Mouse (Mus musculus) MEL (cell line): ENCODE results near the gene Cntnap1.

Experiments used
- CTCF ChIP-seq, 3 experiments: IDR thresholded peaks in 2 of 3; conservative IDR thresholded peaks in 1 of 3; 2 replicates each; pipeline ENCODE4 v1.5.1; 2011 to 2012; ENCODE audit warnings: low read length in 3 of 3, low read depth in 2 of 3, mild to moderate bottlenecking in 2 of 3, improper control_type of control experiment in 1 of 3, inconsistent platforms in 1 of 3, mixed read lengths in 1 of 3, moderate library complexity in 1 of 3; ENCODE audit not compliant: control insufficient read depth in 1 of 3, insufficient read depth in 1 of 3, poor library complexity in 1 of 3, severe bottlenecking in 1 of 3
- GABPA ChIP-seq: IDR thresholded peaks from 2 replicates; pipeline ENCODE4 v1.6.1; 2012; ENCODE audit warnings: low read depth, mild to moderate bottlenecking, inconsistent platforms, low read length, improper control_type of control experiment, moderate library complexity
- MAFK ChIP-seq: IDR thresholded peaks from 2 replicates; pipeline ENCODE4 v1.6.1; 2011; ENCODE audit warnings: low read depth, mild to moderate bottlenecking, low read length, improper control_type of control experiment, borderline replicate concordance
- NELFE ChIP-seq: IDR thresholded peaks from 2 replicates; pipeline ENCODE4 v1.6.1; 2011; ENCODE audit warnings: low read depth, low read length, improper control_type of control experiment
- NRF1 ChIP-seq: IDR thresholded peaks from 2 replicates; pipeline ENCODE4 v1.6.1; 2014; ENCODE audit warnings: low read depth, mild to moderate bottlenecking, inconsistent platforms, low read length, improper control_type of control experiment, moderate library complexity; ENCODE audit not compliant: poor library complexity, insufficient read depth, severe bottlenecking
- POLR2A ChIP-seq, 2 experiments: IDR thresholded peaks; 2 replicates each; pipeline ENCODE4 v1.6.1; 2011 to 2012; ENCODE audit warnings: low read length in 2 of 2, mild to moderate bottlenecking in 2 of 2, control low read depth in 1 of 2, improper control_type of control experiment in 1 of 2, low read depth in 1 of 2, moderate library complexity in 1 of 2; ENCODE audit not compliant: control insufficient read depth in 1 of 2, insufficient read depth in 1 of 2, poor library complexity in 1 of 2
- ZC3H11A ChIP-seq: IDR thresholded peaks from 2 replicates; pipeline ENCODE4 v1.6.1; 2012; ENCODE audit warnings: low read depth, mild to moderate bottlenecking, inconsistent platforms, low read length, improper control_type of control experiment

DNA sequence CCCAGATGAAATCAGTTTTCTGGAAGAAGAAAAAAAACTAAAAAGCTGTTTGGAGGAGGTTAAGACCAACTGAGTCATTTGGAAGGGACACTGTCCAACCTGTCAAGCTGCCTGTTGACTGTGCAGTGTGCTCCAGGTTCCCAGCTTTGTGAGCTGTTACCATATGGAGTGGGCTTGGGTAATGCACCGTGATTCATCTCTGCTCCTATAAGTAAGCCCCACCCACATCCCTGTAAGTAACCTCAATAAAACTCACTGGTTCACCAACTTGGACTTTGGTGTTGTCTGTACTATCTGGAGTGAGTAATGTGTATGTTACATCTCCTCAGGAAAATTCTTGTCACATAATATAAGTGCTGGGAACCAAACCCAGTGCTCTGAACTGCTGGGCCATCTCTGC is 17.5 kb upstream of the Cntnap1 start:
- no peak for TF ChIP-seq ZC3H11A
- no peak for TF ChIP-seq NRF1
- TF ChIP-seq CTCF (IDR thresholded peaks at IDR 0.05 in 2 of 3, conservative IDR thresholded peaks at IDR 0.05 in 1 of 3; ENCODE audit: control insufficient read depth in 1 of 3, insufficient read depth in 1 of 3, low read depth in 2 of 3, low read length in 3 of 3, poor library complexity in 1 of 3, severe bottlenecking in 1 of 3) = no peak
- TF ChIP-seq NELFE = no peak
- TF ChIP-seq GABPA = no peak
- no peak for TF ChIP-seq POLR2A (IDR thresholded peaks at IDR 0.05; ENCODE audit: control insufficient read depth in 1 of 2, insufficient read depth in 1 of 2, low read depth in 1 of 2, low read length in 2 of 2, poor library complexity in 1 of 2)
- TF ChIP-seq MAFK = no peak
